Mouse (Mus musculus): ENCODE measurements around the gene Gpr183. TPM values are rescaled to one million over a fixed set of nuclear protein-coding genes. Genes with fewer than 3 reads are reported as not detected.
A peak's percentile ranks its signal among the peaks of the same experiment; 100 is the strongest.

Gpr183 gene
- polyA plus RNA-seq (2015; fragmentation: Nextera tagmentation; extraction: Ambion mirVana), result 2.9 and 3.2 TPM in 2 replicates

DNA sequence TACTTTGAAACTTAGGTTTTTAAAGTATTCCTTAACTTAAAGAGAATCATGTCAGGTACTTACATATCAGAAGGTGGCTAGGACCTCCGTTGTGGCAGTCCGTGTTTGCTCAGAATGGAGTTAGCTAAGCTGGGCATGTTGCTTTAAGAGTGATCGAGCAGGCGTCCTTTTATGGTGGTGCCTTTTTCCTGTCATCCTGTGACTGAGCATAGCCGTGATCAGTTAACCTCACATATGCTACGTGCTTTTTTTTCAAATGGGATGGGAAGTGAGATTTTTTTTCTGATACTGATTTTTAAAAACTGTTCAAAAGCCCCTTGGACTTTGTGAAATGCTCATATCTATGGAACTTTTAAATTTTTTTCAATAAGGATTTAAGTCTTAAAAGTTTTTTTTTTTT, at the start of gene Gpr183:
Gene Gpr183, minus strand, starts transcription at position 206 of the 400 bp plus-strand sequence.
- peak within 1 kb of the TSS; percentile 42 for H3K4me2 ChIP-seq
- no peak within 1 kb of the TSS for H3K9ac ChIP-seq
- H3K27ac ChIP-seq, result peak within 1 kb of the TSS; percentile 24; the same call in 1 of the 2 replicates
- no peaks in the 10 kb centered on the region for H3K27me3 ChIP-seq
- H3K4me3 ChIP-seq, result 0 out of 2 replicates have a peak within 1 kb of the TSS, but pooled peaks have one; percentile 6
- no peaks in the 10 kb centered on the region for H3K9me3 ChIP-seq
- no peaks in the 10 kb centered on the region for H3K36me3 ChIP-seq
- WGBS, result 26% methylated on average over 6 of the region's 6 CpGs
- ATAC-seq (ENCODE audit: borderline replicate concordance, extremely low read depth, low FRiP score, low TSS enrichment), result no peak
- H3K4me1 ChIP-seq, result peaks cover 26% of the 10 kb centered on the region

- no peak overlapping the region for H3K4me3 ChIP-seq
- 62% methylated on average over 14 of the region's 14 CpGs for WGBS
- no peaks in the 10 kb centered on the region for H3K27me3 ChIP-seq
- no peaks in the 10 kb centered on the region for H3K4me1 ChIP-seq
- no peak overlapping the region for H3K4me2 ChIP-seq
- no peaks in the 10 kb centered on the region for H3K9me3 ChIP-seq
- no peak overlapping the region for H3K9ac ChIP-seq
- H3K27ac ChIP-seq, result no peak overlapping the region
- no peak for ATAC-seq (ENCODE audit: borderline replicate concordance, extremely low read depth, low FRiP score, low TSS enrichment)
- peaks cover 8% of the 10 kb centered on the region; the same call in 1 of the 2 replicates for H3K36me3 ChIP-seq
Measured at GRCm38 (mm10) chr14:122013417-122013951, 48.5 kb upstream of the Gpr183 start.

DNA sequence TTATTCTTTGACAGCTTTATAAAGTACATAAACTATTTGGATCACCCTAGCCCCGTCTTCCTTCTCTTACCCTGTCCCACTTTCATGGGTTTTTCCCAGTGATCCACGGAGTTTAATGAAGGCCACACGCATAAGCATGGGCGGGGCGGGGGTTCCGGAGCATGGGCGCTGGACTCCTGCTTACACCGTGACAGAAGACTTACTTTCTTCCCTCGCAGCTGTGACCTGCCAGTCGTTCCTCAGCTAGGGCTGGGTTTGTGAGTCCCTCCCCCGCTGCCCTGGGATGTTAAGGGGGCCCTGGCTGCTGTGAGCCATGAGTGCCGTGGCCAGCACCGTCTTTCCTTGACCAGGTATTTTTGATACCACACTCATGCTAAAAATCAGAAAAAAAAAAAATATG, 47.8 kb upstream of the Gpr183 start:
- Histone ChIP-seq H3K4me2 (no peak overlapping the region), H3K27me3 (no peaks in the 10 kb centered on the region), H3K9me3 (no peaks in the 10 kb centered on the region), H3K9ac (no peak overlapping the region), H3K27ac (no peak overlapping the region), H3K4me1 (no peaks in the 10 kb centered on the region), H3K4me3 (no peak overlapping the region), H3K36me3 (peaks cover 8% of the 10 kb centered on the region; the same call in 1 of the 2 replicates)
- ATAC-seq (ENCODE audit: borderline replicate concordance, extremely low read depth, low FRiP score, low TSS enrichment), result no peak
- WGBS, result 72% methylated on average over 13 of the region's 13 CpGs

- Histone ChIP-seq H3K9me3 (no peaks in the 10 kb centered on the region), H3K27ac (no peak overlapping the region), H3K9ac (no peak overlapping the region), H3K4me1 (no peaks in the 10 kb centered on the region), H3K4me2 (no peak overlapping the region), H3K36me3 (peaks cover 8% of the 10 kb centered on the region; the same call in 1 of the 2 replicates), H3K4me3 (no peak overlapping the region), H3K27me3 (no peaks in the 10 kb centered on the region)
- no peak for ATAC-seq (ENCODE audit: borderline replicate concordance, extremely low read depth, low FRiP score, low TSS enrichment)
- 66% methylated on average over 5 of the region's 5 CpGs for WGBS
Measured at GRCm38 (mm10) chr14:122012193-122012592, 47.2 kb upstream of the Gpr183 start.

- Histone ChIP-seq H3K4me2 (no peak overlapping the region), H3K36me3 (peaks cover 8% of the 10 kb centered on the region; the same call in 1 of the 2 replicates), H3K9ac (no peak overlapping the region), H3K27me3 (no peaks in the 10 kb centered on the region), H3K9me3 (no peaks in the 10 kb centered on the region), H3K4me3 (no peak overlapping the region), H3K27ac (no peak overlapping the region), H3K4me1 (no peaks in the 10 kb centered on the region)
- no peak for ATAC-seq (ENCODE audit: borderline replicate concordance, extremely low read depth, low FRiP score, low TSS enrichment)
- 91% methylated on average over 8 of the region's 8 CpGs for WGBS
Measured at GRCm38 (mm10) chr14:122011768-122012167, 46.8 kb upstream of the Gpr183 start.

GRCm38 (mm10) chr14:122010301-122010700, 45.3 kb upstream of the Gpr183 start:
- H3K4me1 ChIP-seq, result no peaks in the 10 kb centered on the region
- no peak overlapping the region for H3K9ac ChIP-seq
- no peaks in the 10 kb centered on the region for H3K27me3 ChIP-seq
- WGBS, result 79% methylated on average over 7 of the region's 7 CpGs
- peaks cover 8% of the 10 kb centered on the region; the same call in 1 of the 2 replicates for H3K36me3 ChIP-seq
- ATAC-seq (ENCODE audit: borderline replicate concordance, extremely low read depth, low FRiP score, low TSS enrichment), result no peak
- H3K9me3 ChIP-seq, result no peaks in the 10 kb centered on the region
- no peak overlapping the region for H3K4me2 ChIP-seq
- H3K4me3 ChIP-seq, result no peak overlapping the region
- H3K27ac ChIP-seq, result no peak overlapping the region

DNA sequence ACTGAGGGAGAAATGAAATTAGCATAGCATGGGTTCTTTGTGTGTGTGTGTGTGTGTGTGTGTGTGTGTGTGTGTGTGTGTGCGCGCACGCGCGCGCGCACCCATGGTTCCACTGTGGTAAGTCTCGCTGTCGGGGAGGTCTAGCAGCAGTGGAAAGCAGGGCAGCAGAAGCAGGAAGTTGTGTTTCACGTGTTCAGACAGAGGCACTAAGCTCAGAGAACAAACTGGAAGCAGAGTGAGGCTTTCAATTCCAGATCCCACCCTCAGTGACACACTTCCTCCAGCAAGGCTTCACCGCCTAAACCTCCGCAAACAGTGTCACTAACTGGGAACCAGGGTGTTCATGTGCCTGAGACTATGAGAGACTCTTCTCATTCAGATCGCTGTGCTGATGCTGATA, 44.5 kb upstream of the Gpr183 start:
- ATAC-seq (ENCODE audit: borderline replicate concordance, extremely low read depth, low FRiP score, low TSS enrichment), result no peak
- no peak overlapping the region for H3K4me2 ChIP-seq
- 89% methylated on average over 13 of the region's 13 CpGs for WGBS

DNA sequence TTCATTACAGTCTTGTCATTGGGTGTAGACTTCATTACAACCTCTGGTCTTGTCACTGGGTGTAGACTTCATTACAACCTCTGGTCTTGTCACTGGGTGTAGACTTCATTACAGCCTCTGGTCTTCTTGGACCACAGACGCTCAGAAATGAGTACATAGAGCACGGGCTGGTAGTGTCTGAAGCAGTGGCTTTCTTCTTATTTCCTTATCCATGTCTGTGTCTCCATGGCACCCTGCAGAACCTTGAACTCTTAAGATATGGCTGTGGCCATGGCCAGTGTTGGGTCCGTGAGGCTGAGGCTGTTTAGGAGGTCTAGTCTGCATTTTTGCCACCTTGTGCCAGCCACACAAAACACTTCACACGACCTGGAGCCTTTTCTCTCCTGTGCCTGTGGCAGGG, 43.3 kb upstream of the Gpr183 start:
- Histone ChIP-seq H3K9ac (no peak overlapping the region), H3K36me3 (peaks cover 8% of the 10 kb centered on the region; the same call in 1 of the 2 replicates), H3K4me1 (no peaks in the 10 kb centered on the region), H3K27ac (no peak overlapping the region), H3K4me3 (no peak overlapping the region), H3K27me3 (no peaks in the 10 kb centered on the region), H3K9me3 (no peaks in the 10 kb centered on the region), H3K4me2 (no peak overlapping the region)
- 85% methylated on average over 4 of the region's 4 CpGs for WGBS
- no peak for ATAC-seq (ENCODE audit: borderline replicate concordance, extremely low read depth, low FRiP score, low TSS enrichment)

More for the DNA sequence above, 44.5 kb upstream of the Gpr183 start:
- no peak overlapping the region for H3K27ac ChIP-seq
- H3K27me3 ChIP-seq, result no peaks in the 10 kb centered on the region
- H3K36me3 ChIP-seq, result peaks cover 8% of the 10 kb centered on the region; the same call in 1 of the 2 replicates
- H3K9me3 ChIP-seq, result no peaks in the 10 kb centered on the region
- no peak overlapping the region for H3K9ac ChIP-seq
- H3K4me1 ChIP-seq, result no peaks in the 10 kb centered on the region
- H3K4me3 ChIP-seq, result no peak overlapping the region

GRCm38 (mm10) chr14:122003812-122004211, 38.8 kb upstream of the Gpr183 start:
- no peak for ATAC-seq (ENCODE audit: borderline replicate concordance, extremely low read depth, low FRiP score, low TSS enrichment)
- H3K9ac ChIP-seq, result no peak overlapping the region
- 0 out of 2 replicates have a peak, but pooled peaks cover under 1% of the 10 kb centered on the region for H3K36me3 ChIP-seq
- no peaks in the 10 kb centered on the region for H3K4me1 ChIP-seq
- no peak overlapping the region for H3K4me2 ChIP-seq
- H3K4me3 ChIP-seq, result no peak overlapping the region
- H3K27me3 ChIP-seq, result no peaks in the 10 kb centered on the region
- no peak overlapping the region for H3K27ac ChIP-seq
- H3K9me3 ChIP-seq, result no peaks in the 10 kb centered on the region

- Histone ChIP-seq H3K27ac (no peak overlapping the region), H3K4me1 (no peaks in the 10 kb centered on the region), H3K9ac (no peak overlapping the region), H3K4me3 (no peak overlapping the region), H3K4me2 (no peak overlapping the region), H3K36me3 (no peaks in the 10 kb centered on the region), H3K9me3 (no peaks in the 10 kb centered on the region), H3K27me3 (no peaks in the 10 kb centered on the region)
- WGBS, result 89% methylated on average over 7 of the region's 7 CpGs
- no peak for ATAC-seq (ENCODE audit: borderline replicate concordance, extremely low read depth, low FRiP score, low TSS enrichment)
Measured at GRCm38 (mm10) chr14:122002224-122002623, 37.2 kb upstream of the Gpr183 start.

GRCm38 (mm10) chr14:122000346-122001105, 35.5 kb upstream of the Gpr183 start:
- Histone ChIP-seq H3K9me3 (no peaks in the 10 kb centered on the region), H3K4me2 (no peak overlapping the region), H3K27ac (no peak overlapping the region), H3K4me1 (peaks cover 6% of the 10 kb centered on the region; the same call in 1 of the 2 replicates), H3K36me3 (no peaks in the 10 kb centered on the region), H3K9ac (no peak overlapping the region), H3K4me3 (no peak overlapping the region), H3K27me3 (no peaks in the 10 kb centered on the region)
- ATAC-seq (ENCODE audit: borderline replicate concordance, extremely low read depth, low FRiP score, low TSS enrichment), result no peak
- WGBS, result 90% methylated on average over 17 of the region's 17 CpGs

DNA sequence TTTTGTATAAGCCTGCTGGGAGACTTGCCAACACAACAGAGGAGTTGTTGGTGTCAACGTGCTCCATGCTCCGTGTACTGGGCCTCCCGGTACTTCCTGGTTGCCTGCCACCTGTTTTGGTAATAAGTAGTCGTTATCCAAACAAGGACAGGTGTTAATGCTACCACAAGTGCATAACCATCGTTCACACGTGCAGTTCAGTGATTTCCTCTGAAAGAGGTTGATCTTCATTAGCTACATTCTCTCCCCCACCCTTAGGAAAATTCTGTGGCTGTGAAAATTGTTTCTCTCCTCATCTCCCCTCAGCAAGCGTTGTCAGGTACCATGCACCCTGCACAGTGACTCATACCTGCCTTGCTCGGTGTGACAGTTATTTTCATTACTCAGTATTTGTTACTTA, 34.5 kb upstream of the Gpr183 start:
- H3K27ac ChIP-seq, result no peak overlapping the region
- no peak overlapping the region for H3K4me3 ChIP-seq
- H3K9me3 ChIP-seq, result no peaks in the 10 kb centered on the region
- H3K4me1 ChIP-seq, result peaks cover 6% of the 10 kb centered on the region; the same call in 1 of the 2 replicates
- ATAC-seq (ENCODE audit: borderline replicate concordance, extremely low read depth, low FRiP score, low TSS enrichment), result no peak
- H3K9ac ChIP-seq, result no peak overlapping the region
- H3K4me2 ChIP-seq, result no peak overlapping the region
- H3K27me3 ChIP-seq, result no peaks in the 10 kb centered on the region
- 79% methylated on average over 8 of the region's 8 CpGs for WGBS
- H3K36me3 ChIP-seq, result peaks cover 2% of the 10 kb centered on the region; the same call in 1 of the 2 replicates

All from lung, embryonic 15.5 days (tissue).